Mouse (Mus musculus) midbrain, embryonic 15.5 days (tissue): Measurements from ENCODE around the gene Srpk2. TPM values are rescaled to one million over a fixed set of nuclear protein-coding genes. Genes with fewer than 3 reads are reported as not detected.
A peak's percentile ranks its signal among the peaks of the same experiment; 100 is the strongest.
"Not testable (repeated sequence)": the region's sequence is repeated elsewhere in the genome, so short reads cannot be mapped to it uniquely, and the experiment has no call there.

ENCODE experiments used
- ATAC-seq: fragments of 200-750 bp; cut with Nextera tagmentation; replicated peaks from 2 replicates; pipeline ENCODE4 v1.8.0; 2017; ENCODE audit warnings: moderate TSS enrichment
- H3K27ac ChIP-seq: fragments of 300-500 bp; sonication (generic); 2 replicates; pipeline ENCODE4 v1.5.1; 2015; ENCODE audit warnings: mild to moderate bottlenecking, inconsistent platforms
- H3K27me3 ChIP-seq: fragments of 300-500 bp; sonication (generic); replicated peaks from 2 replicates; pipeline ENCODE4 v1.6.1; 2015; ENCODE audit warnings: inconsistent platforms
- H3K36me3 ChIP-seq: fragments of 300-500 bp; sonication (generic); replicated peaks from 2 replicates; pipeline ENCODE4 v1.6.1; 2015; ENCODE audit warnings: inconsistent platforms
- H3K4me1 ChIP-seq: fragments of 300-500 bp; sonication (generic); 2 replicates; pipeline ENCODE4 v1.6.1; 2015; ENCODE audit warnings: inconsistent platforms
- H3K4me2 ChIP-seq: fragments of 300-500 bp; sonication (generic); 2 replicates; pipeline ENCODE4 v1.6.1; 2015; ENCODE audit warnings: inconsistent platforms, mild to moderate bottlenecking, moderate library complexity
- H3K4me3 ChIP-seq: fragments of 300-500 bp; sonication (generic); 2 replicates; pipeline ENCODE4 v1.5.1; 2015; ENCODE audit warnings: mild to moderate bottlenecking, inconsistent platforms
- H3K9ac ChIP-seq: fragments of 300-500 bp; sonication (generic); 2 replicates; pipeline ENCODE4 v1.6.1; 2015; ENCODE audit warnings: mild to moderate bottlenecking, inconsistent platforms
- H3K9me3 ChIP-seq: fragments of 300-500 bp; sonication (generic); 2 replicates; pipeline ENCODE4 v1.6.1; 2016; ENCODE audit warnings: inconsistent platforms
- WGBS: fragments of 180-500 bp; shearing (Covaris S2); methylation state at CpG from one replicate; pipeline ENCODE4 v1.1.7; 2015; ENCODE audit warnings: mixed read lengths; 5-methylcytosine and 5-hydroxymethylcytosine counted together
- polyA plus RNA-seq: library from polyadenylated mRNA; unstranded; fragments of >200 nt; fragmentation: Nextera tagmentation; extraction: Ambion mirVana; gene quantifications from 2 replicates; pipeline ENCODE4 v1.2.1, GENCODE M21; 2015

Gene Srpk2
- polyA plus RNA-seq, 1 experiment from 2014 or later = 105 TPM

- Histone ChIP-seq H3K9ac (no peak overlapping the region), H3K4me1 (peaks cover 21% of the 10 kb centered on the region), H3K4me3 (no peak overlapping the region), H3K4me2 (no peak overlapping the region), H3K27me3 (no peaks in the 10 kb centered on the region), H3K9me3 (no peaks in the 10 kb centered on the region), H3K27ac (peak overlapping the region; percentile 35), H3K36me3 (no peaks in the 10 kb centered on the region)
- WGBS = 53% methylated on average over 6 of the region's 6 CpGs
- no peak for ATAC-seq
These were observed 107.9 kb downstream of the Srpk2 start for GRCm38 (mm10) chr5:23576336-23577094.

DNA sequence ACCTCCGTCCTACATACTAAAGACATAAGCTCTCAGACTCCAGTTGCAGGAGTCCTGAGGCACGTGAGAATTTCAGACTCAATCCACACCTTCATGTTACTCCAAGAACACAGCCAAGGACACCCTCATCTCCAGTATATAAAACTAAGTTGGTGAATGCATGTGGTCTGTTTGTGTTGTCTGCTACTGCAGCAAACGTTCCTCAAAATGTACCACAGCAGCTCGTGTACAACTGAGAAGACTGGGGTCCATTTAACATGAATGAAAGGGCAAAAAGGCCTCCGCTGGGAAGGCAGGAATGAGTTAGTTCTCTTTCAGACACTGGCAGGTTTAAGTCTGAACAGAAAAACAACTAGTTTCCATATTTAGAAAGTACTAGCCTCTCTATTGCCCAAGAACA, 110.5 kb downstream of the Srpk2 start:
- Histone ChIP-seq H3K9ac (no peak overlapping the region), H3K27ac (no peak overlapping the region), H3K9me3 (no peaks in the 10 kb centered on the region), H3K4me3 (no peak overlapping the region), H3K4me1 (peaks cover 21% of the 10 kb centered on the region), H3K27me3 (no peaks in the 10 kb centered on the region), H3K36me3 (no peaks in the 10 kb centered on the region), H3K4me2 (no peak overlapping the region)
- ATAC-seq = no peak
- 93% methylated on average over 5 of the region's 5 CpGs for WGBS

DNA sequence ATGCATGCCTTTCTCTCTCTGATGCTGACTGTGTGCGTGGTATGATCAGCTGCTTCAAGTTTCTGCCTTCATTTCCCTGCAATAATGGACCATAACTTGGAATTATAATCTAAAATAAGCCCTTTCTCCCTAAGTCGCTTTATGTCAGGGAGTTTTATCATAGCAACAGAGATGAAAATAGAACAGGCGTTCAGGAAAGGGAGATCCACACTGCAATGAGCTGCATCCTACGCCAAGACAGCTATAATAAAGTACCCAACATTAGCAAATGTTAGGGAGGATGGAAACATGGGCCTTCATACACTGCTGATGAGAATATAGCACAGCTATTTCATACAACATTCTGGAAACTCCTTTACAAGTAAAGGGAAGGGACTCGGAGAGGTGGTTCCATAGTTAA, 116.2 kb downstream of the Srpk2 start:
- Histone ChIP-seq H3K27ac (no peak overlapping the region), H3K36me3 (no peaks in the 10 kb centered on the region), H3K27me3 (no peaks in the 10 kb centered on the region), H3K4me1 (no peaks in the 10 kb centered on the region), H3K4me2 (no peak overlapping the region), H3K9ac (no peak overlapping the region), H3K4me3 (no peak overlapping the region), H3K9me3 (no peaks in the 10 kb centered on the region)
- WGBS = 92% methylated on average over 5 of the region's 5 CpGs
- ATAC-seq = no peak

GRCm38 (mm10) chr5:23566382-23566781, 118.0 kb downstream of the Srpk2 start:
- no peak for ATAC-seq
- no peak overlapping the region for H3K27ac ChIP-seq
- H3K9ac ChIP-seq = no peak overlapping the region
- H3K4me1 ChIP-seq = no peaks in the 10 kb centered on the region
- WGBS = 87% methylated on average over 6 of the region's 6 CpGs
- H3K4me3 ChIP-seq = no peak overlapping the region
- no peak overlapping the region for H3K4me2 ChIP-seq
- no peaks in the 10 kb centered on the region for H3K27me3 ChIP-seq
- no peaks in the 10 kb centered on the region for H3K36me3 ChIP-seq
- H3K9me3 ChIP-seq = no peaks in the 10 kb centered on the region

DNA sequence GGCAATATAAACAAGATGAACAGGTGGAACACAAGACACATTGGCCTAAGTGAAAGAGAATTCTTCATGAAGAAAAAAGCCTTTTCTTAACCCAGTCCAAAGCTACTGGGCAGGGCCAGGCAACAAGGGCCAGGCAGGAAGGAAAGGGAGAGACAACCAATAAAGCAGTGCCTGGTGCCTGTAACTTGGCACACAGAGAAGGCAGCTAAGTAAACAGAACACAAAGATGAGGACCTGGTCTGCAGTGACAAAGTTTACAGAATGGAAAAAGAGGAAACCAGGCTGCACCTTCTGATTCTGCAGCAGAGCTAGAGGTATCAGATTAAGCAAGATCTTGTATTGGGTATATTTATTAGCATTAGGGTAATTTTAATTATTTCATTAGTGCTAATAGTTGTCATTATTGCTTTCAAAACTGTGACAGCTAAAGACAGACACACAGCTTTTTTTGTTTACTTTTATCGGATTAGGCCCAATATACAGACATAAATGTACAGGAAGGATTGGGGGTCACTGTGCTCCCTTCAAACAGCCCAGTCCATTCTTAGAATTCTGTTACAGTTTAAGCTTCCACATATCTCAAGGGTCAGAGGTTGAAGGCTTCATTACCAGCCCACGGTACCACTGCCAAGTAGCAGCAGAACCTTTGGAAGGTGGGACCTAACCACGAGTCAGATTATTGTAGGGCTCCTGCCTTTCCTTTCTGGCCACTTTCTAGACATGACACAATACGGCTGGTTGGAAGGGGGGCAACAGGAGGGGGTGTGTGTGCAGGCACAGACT, 121.9 kb downstream of the Srpk2 start:
- Histone ChIP-seq H3K9ac (no peak overlapping the region), H3K27me3 (no peaks in the 10 kb centered on the region), H3K4me2 (no peak overlapping the region), H3K9me3 (no peaks in the 10 kb centered on the region), H3K36me3 (no peaks in the 10 kb centered on the region), H3K4me3 (no peak overlapping the region), H3K27ac (no peak overlapping the region), H3K4me1 (no peaks in the 10 kb centered on the region)
- WGBS = 84% methylated on average over 4 of the region's 4 CpGs
- no peak for ATAC-seq

GRCm38 (mm10) chr5:23561227-23561626, 123.2 kb downstream of the Srpk2 start:
- Histone ChIP-seq H3K4me3 (no peak overlapping the region), H3K4me1 (no peaks in the 10 kb centered on the region), H3K27me3 (no peaks in the 10 kb centered on the region), H3K36me3 (no peaks in the 10 kb centered on the region), H3K4me2 (no peak overlapping the region), H3K9me3 (no peaks in the 10 kb centered on the region), H3K27ac (no peak overlapping the region), H3K9ac (no peak overlapping the region)
- ATAC-seq = no peak
- WGBS = 95% methylated on average over 2 of the region's 2 CpGs

DNA sequence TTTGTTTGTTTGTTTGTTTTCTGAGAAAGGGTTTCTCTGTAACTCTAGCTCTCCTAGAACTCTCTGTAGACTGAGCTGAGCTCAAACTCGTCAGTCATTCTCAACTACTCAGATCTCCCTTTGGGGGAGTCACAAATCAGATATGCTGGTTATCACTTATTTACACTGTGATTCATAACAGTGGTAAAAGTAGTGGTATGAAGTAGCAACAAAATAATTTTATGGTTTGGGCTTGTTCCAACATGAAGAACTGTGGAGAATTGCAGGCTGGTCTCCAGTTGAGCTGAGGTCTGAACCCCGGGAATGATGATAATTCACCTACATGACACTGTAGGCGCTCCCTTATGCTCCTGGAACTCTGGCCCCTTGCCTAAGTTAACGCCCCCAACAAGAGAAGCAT, 124.2 kb downstream of the Srpk2 start:
- WGBS = 92% methylated on average over 4 of the region's 4 CpGs
- Histone ChIP-seq H3K27ac (no peak overlapping the region), H3K36me3 (no peaks in the 10 kb centered on the region), H3K9me3 (no peaks in the 10 kb centered on the region), H3K27me3 (no peaks in the 10 kb centered on the region), H3K4me3 (no peak overlapping the region), H3K9ac (no peak overlapping the region), H3K4me2 (no peak overlapping the region), H3K4me1 (no peaks in the 10 kb centered on the region)
- ATAC-seq = no peak

DNA sequence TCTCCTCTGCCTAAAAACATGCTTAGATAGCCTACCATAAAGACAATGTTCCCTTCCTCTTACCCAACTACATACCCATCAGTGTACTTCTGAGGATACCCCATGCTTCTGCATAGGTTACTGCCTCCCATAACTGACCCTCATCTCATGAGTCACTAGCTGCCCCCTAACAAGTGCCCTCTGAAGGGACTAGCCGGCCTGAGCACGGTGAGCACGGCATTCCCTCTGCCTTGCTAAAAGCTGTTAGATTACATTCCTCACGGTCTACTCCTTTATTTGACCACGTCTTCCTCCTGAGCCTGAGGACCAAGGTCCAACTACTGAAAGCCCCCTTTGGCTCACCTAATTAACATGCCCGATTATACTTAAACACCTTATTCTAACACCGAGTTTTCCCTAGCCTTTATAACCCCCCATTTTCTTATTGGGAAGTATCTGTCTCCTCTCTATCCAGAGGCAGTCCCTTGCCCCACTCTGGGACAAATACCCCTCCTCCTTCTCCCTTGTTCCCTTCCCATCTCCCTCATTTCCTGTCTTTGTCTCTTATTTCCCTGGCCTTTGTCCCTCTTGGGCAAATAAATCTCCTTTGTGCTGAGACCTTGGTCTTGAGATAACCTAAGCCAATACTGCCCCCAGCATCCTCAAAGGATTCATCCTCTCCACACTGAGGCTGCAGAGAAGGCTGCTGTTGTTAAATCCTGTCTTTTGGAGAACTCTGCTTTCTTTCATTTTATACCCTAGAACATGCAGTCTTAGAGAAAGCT, 128.2 kb downstream of the Srpk2 start:
- no peak overlapping the region for H3K9ac ChIP-seq
- no peaks in the 10 kb centered on the region for H3K27me3 ChIP-seq
- WGBS = 91% methylated on average over 7 of the region's 7 CpGs
- H3K36me3 ChIP-seq = no peaks in the 10 kb centered on the region
- no peaks in the 10 kb centered on the region for H3K9me3 ChIP-seq
- H3K27ac ChIP-seq = no peak overlapping the region
- no peaks in the 10 kb centered on the region for H3K4me1 ChIP-seq
- H3K4me2 ChIP-seq = no peak overlapping the region
- H3K4me3 ChIP-seq = no peak overlapping the region
- ATAC-seq = no peak

DNA sequence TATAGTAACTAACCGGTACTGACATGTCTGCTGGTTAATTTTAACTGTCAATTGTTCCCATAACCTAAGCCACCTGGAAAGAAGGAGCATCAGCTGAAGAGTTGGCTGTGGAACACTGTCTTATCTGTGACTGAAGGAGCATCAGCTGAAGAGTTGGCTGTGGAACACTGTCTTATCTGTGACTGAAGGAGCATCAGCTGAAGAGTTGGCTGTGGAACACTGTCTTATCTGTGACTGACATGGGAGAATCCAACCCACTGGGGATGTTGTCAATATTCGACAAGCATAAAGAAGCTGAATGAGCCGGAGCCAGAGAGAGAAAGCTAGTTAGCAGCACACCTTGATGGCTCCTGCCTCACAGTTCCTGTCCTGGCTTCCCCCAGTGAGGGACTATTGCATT, 131.1 kb downstream of the Srpk2 start:
- not testable (repeated sequence) for H3K4me2 ChIP-seq, H3K27ac ChIP-seq, H3K4me1 ChIP-seq, H3K9ac ChIP-seq, ATAC-seq, H3K4me3 ChIP-seq, H3K36me3 ChIP-seq, H3K9me3 ChIP-seq, H3K27me3 ChIP-seq
- 66% methylated on average over 3 of the region's 3 CpGs for WGBS

- Histone ChIP-seq H3K27me3 (no peaks in the 10 kb centered on the region), H3K27ac (no peak overlapping the region), H3K4me2 (no peak overlapping the region), H3K4me1 (no peaks in the 10 kb centered on the region), H3K4me3 (no peak overlapping the region), H3K36me3 (no peaks in the 10 kb centered on the region), H3K9ac (no peak overlapping the region), H3K9me3 (no peaks in the 10 kb centered on the region)
- ATAC-seq = no peak
- 86% methylated on average over 5 of the region's 5 CpGs for WGBS
These were observed 132.7 kb downstream of the Srpk2 start for GRCm38 (mm10) chr5:23551687-23552086.

GRCm38 (mm10) chr5:23535692-23536091, 148.7 kb downstream of the Srpk2 start:
- Histone ChIP-seq H3K27me3 (no peaks in the 10 kb centered on the region), H3K4me2 (no peak overlapping the region), H3K36me3 (peaks cover 15% of the 10 kb centered on the region; the same call in 1 of the 2 replicates), H3K4me1 (no peaks in the 10 kb centered on the region), H3K4me3 (no peak overlapping the region), H3K9ac (no peak overlapping the region), H3K27ac (peak overlapping the region; percentile 2; the same call in 1 of the 2 replicates), H3K9me3 (no peaks in the 10 kb centered on the region)
- WGBS = 72% methylated on average over 7 of the region's 7 CpGs
- no peak for ATAC-seq

DNA sequence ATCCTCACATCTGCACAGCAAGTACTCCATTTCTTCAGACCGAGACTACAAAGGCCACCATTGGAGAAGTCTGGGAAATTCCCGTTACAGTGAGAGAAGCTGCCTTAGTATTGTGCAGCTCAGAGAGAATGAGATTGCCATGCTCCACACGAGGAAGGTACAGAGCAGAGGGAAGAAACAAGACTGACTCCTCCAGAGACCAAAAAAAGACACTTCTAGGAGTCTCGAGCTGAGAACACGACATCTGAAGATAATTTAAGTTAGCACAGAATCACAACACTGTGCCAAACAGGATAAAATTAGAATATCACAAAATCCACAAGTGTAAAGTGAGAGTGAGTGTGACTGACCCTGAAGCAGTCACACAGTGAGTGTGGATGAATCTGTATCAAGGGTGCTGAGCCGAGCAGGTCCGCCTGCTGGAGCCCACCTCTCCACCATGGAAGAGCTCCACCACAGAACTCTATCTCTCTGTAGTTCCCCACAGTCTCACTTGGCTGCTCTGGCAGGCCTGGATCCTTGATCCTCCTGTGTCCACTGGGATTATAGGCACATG, 152.8 kb downstream of the Srpk2 start:
- WGBS = 93% methylated on average over 7 of the region's 7 CpGs
- Histone ChIP-seq H3K4me2 (no peak overlapping the region), H3K9ac (no peak overlapping the region), H3K27ac (no peak overlapping the region), H3K4me3 (no peak overlapping the region), H3K9me3 (no peaks in the 10 kb centered on the region), H3K4me1 (no peaks in the 10 kb centered on the region), H3K27me3 (no peaks in the 10 kb centered on the region), H3K36me3 (no peaks in the 10 kb centered on the region; the same call in 1 of the 2 replicates)
- no peak for ATAC-seq
